Mouse (Mus musculus): Measurements from ENCODE around the gene Gm11172. TPM values are rescaled to one million over a fixed set of nuclear protein-coding genes. Genes with fewer than 3 reads are reported as not detected.

Gene Gm11172
- not detected in 2 replicates for polyA plus RNA-seq (2021; fragmentation: Nextera tagmentation)
- long read RNA-seq, experiment 1: 0 reads
- long read RNA-seq, experiment 2: 0 reads

DNA sequence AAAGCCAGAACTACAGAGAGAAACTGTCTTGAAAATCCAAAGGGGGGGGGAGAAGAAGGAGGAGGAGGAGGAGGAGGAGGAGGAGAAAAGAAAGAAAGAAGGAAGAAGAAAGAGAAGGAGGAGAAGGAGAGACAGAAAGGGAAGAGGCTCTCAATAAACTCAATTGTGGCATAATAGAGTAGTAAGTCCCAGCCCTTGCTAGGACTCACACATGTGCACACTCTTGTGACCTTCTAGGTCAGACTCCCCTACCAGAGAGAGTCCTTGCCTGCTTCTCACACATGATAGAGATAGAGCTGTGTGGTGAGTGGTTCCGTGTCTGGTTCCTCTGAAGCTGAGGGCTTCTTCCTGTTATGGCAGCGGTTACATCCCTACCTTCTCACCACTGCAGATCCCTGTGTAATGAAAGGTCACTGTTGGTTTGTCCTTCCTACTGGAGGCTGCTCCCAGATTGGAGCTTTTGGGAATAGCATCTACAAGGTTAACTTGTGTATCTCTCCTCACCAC lies at the start of gene Gm11172:
Gene Gm11172 (plus strand): TSS at position 51 of the 507 bp plus-strand sequence.

DNA sequence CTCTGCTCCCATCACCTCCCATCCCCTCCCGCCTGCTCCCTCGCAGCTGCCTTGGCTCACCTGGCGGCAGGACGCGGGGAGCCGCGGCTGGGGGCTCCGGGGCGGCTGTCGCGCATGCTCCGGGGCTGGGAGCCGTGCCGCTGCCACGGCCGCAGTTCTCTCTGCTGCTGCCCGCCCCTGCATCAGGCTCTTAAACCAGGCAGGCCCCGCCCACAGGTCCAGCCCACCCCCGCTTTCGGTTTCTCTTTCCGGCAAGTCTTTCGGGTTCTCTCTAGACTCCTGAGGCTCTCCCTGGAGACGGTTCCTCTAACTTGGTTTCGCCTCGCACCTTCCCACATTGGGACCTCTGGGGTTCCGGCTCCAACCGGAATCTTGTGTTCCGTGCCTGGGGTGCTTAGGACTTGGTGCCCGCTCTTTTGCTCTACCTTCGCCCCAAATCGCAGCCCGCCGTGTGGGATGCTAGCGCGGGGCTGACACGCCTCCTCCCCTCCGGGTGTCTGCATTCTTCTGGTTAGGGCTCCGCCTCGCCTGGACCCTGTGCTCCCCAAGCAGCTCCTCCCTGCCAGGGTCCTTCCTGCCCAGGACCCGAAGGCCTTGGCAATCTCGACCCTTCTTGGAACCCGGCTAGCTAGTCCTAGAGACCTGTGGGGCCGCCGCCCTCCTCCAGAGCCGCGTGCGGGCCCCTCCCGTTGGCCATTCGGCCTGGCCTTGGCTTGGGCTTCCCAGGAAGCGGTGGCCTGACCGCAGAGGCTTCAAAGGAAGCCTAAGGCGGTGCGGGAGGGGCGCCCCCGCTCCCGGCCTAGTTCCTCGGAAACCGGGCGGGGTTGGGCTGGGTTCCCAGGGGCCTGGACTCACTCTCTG lies 27.1 kb upstream of the Gm11172 start, which contains the start of gene Socs1:
Gene Socs1 (minus strand): TSS at position 166 of the 861 bp plus-strand sequence.

DNA sequence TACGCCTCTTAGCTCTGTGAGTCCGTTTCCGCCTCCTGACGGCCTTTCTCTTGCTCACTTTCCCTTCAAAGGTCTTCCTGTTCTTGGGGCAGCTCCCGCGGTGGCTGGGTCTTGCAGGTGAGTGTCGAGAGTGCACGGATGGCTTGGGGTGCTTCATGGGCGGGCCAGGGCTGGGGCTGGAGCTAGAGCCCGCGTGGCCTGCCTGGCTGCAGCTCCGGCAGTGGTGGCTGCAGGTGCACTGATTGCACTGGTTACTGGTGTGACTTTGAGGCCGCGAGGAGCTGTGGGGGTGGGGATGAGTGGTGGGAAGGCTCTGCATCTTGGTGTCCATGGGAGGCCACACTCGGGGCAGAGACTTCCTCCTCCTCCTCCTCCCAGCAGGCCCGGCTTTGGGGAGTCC lies 24.4 kb upstream of the Gm11172 start, which contains the start of gene Tnp2:
Gene Tnp2 (minus strand): TSS at position 390 of the 400 bp plus-strand sequence.

DNA sequence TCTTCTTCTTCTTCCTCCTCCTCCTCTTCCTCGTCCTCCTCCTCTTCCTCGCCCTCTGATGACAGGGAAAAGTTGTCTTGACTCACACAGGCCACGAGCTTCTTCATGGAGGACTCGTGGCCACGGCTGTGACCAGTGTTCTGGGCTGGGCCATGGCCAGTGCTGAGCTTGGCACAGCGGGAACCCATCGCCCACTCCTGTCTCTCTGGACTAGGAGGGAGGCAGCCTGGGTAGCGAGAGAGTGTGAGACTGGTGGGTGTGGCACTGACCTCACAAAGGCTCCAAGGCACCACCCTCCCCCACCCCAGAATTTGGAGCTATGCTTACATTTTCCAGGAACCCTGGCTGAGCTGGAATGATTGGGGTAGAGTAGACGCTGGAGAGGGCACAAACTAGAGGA lies 22.0 kb upstream of the Gm11172 start, which contains the start of gene Prm3:
Gene Prm3 (minus strand): TSS at position 213 of the 400 bp plus-strand sequence.

DNA sequence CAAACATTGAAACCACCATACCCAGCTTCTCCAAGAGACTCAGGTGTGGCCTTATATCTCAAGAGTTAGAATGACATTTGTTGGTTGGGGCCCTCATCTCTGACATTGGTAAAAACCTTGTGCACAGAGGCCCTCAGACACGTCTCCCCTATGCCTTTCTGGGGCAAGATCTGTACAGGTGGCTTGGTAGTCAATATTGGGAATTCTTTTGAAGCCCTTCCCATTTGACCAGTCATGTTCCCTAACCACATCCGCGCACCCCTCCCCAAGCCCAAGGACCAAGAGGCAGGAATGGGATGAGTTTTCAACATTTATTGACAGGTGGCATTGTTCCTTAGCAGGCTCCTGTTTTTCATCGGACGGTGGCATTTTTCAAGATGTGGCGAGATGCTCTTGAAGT lies 16.7 kb upstream of the Gm11172 start, which contains the start of gene Prm2:
Gene Prm2 (minus strand): TSS at position 101 of the 400 bp plus-strand sequence.

DNA sequence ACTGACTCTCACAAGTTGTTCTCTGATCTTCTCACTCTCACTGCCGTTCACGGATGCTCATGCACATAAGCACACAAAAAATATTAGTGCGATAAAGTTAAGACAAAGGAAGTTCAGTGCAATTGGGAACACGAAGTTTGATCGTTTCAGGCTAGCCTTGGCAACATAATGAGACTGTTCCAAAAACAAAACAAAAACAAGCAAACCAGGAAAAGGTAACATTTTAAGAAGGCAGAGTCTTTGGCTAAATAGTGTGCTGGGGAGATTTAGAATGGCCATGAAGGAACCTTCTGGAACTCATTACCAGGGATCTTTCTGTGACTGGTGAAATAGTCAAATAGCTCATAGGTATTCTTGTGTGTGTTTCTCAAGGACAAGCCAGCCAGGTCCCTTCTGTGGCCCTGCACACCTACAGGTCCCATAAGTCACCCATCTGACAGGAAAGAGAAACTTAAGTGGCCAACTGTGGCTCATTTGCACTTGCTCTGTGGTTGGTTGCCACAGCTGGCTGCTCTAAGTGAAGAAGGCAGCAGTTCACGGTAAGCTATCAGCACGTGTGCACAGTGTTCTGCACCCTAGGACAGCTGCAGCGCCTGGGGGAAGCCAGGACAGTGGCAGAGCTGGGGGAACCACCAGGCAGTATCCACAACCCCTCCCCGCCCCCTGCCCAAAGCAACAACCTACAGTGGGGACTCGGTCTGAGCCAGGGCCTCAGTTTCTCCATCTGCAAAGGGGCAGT lies 6.8 kb upstream of the Gm11172 start, which contains the start of gene Prm1:
Gene Prm1 (minus strand): TSS at position 51 of the 739 bp plus-strand sequence.

GRCm38 (mm10) chr16:10834911-10835587 lies 22.3 kb downstream of the Gm11172 start, which contains the start of gene Rmi2:
TSS of gene Rmi2 (plus strand) at chr16:10835059.

Other genes with a start within 250 kb of the Gm11172 start
- gene Socs1, start 27.4 kb upstream of the Gm11172 start, polyA plus RNA-seq (2021; fragmentation: Nextera tagmentation): 0.50 and 0.94 TPM in 2 replicates
- gene Tnp2, start 24.3 kb upstream of the Gm11172 start, polyA plus RNA-seq (2021; fragmentation: Nextera tagmentation): not detected in 2 replicates
- gene Prm3, start 22.0 kb upstream of the Gm11172 start, polyA plus RNA-seq (2021; fragmentation: Nextera tagmentation): not detected in 2 replicates
- gene Prm2, start 16.8 kb upstream of the Gm11172 start, polyA plus RNA-seq (2021; fragmentation: Nextera tagmentation): not detected in 2 replicates
- not detected in 2 replicates for gene Prm1, start 7.1 kb upstream of the Gm11172 start, polyA plus RNA-seq (2021; fragmentation: Nextera tagmentation)
- gene Rmi2, start 22.1 kb downstream of the Gm11172 start, polyA plus RNA-seq (2021; fragmentation: Nextera tagmentation): 0.03 and 0.05 TPM in 2 replicates
- gene Snn, start 248.0 kb downstream of the Gm11172 start, polyA plus RNA-seq (2021; fragmentation: Nextera tagmentation): 44.2 and 75.8 TPM in 2 replicates

All from left cerebral cortex, adult 6 months (tissue).